In the genomic region with DNA sequence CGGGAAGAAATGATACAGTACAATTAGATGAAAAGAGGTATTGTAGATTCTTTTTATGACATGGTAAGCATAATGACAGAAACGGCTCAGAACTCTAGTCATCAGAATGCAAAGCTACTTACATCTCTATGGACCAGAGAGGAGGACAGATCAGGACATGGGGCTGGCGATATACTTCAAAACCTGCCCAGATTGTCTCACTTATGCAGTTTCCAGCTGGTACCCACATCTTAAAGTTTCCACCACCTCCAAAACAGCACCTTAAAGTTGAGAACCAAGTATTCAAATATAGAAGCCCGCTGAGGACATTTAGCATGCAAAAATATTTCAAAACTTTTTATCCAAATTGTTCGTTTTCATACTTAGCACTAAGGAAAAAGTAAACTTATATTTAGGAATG, we compare ENCODE assay signal across 19 mouse cellular contexts.
DNase-seq lines count a peak whose midpoint lies in the region; ATAC-seq and TF ChIP-seq lines count a peak whose summit lies in the region.
"Had no signal": no experiment of that assay in that cellular context is flagged by ENCODE, and none has a peak within 500 bp of the region (broad histone marks: within the 10 kb centered on the region; RNA-seq: fewer than 3 reads in every experiment).

No protein-coding gene starts in this region.

- no peak overlapping the region for H3K4me3 ChIP-seq in left cerebral cortex, adult 2 months
- H3K4me3 ChIP-seq: embryonic facial prominence, embryonic 10.5 days; embryonic facial prominence, embryonic 12.5 days; forebrain, embryonic 10.5 days; forebrain, embryonic 12.5 days had no signal

- peak overlapping the region; percentile 12; the same call in 1 of the 2 replicates for H3K27ac ChIP-seq in left cerebral cortex, adult 2 months
- H3K27ac ChIP-seq: embryonic facial prominence, embryonic 10.5 days; embryonic facial prominence, embryonic 12.5 days; forebrain, embryonic 10.5 days; forebrain, embryonic 12.5 days had no signal

- no peak for TF ChIP-seq CTCF in left cerebral cortex, adult 2 months (IDR thresholded peaks at IDR 0.05)

- DNase-seq in left cerebral cortex, adult 2 months (ENCODE audit: extremely low spot score in 1 of 2, low spot score in 2 of 2), result no peak
- DNase-seq in left cerebral cortex, adult 18-20 months (ENCODE audit: low spot score in 2 of 2), result no peak
- peak; percentile 55 for DNase-seq in brain, adult 2 months (ENCODE audit: low read depth, low spot score)
- DNase-seq in telencephalon, adult 2 months (ENCODE audit: low read depth, low spot score), result peak; percentile 39
- DNase-seq: adrenal gland, adult 2 months; adrenal gland, postnatal 10 days; adrenal gland, postnatal 25 days; cerebellum, adult 11-12 months; cerebellum, adult 2 months; cerebellum, adult 9-10 months; cerebellum, postnatal 10 days; cerebellum, postnatal 25 days had no signal

- intact Hi-C loops in left cerebral cortex, adult 2 months (cut with DNase I), result loop anchor here (5.0 to 10.0 kb wide), 3 partner anchors 201 to 314 kb away; no protein-coding TSS in a partner anchor

- no peak for ATAC-seq in erythroid progenitor cell, adult 5-6 weeks (replicated peaks; ENCODE audit: low FRiP score, poor library complexity, severe bottlenecking)
- ATAC-seq: forebrain, embryonic 14.5 days; forebrain, embryonic 16.5 days had no signal

Comparison
In these comparisons a context has a peak if more than half of its experiments do, and no peak if none do; other contexts are left out.
1. DNase-seq: peak in brain, adult 2 months (single experiment) and telencephalon, adult 2 months (single experiment); none in left cerebral cortex, adult 2 months (0 of 2) and left cerebral cortex, adult 18-20 months (0 of 2).